Mouse (Mus musculus): ENCODE results near the gene Chst3. TPM values are rescaled to one million over a fixed set of nuclear protein-coding genes. Genes with fewer than 3 reads are reported as not detected.

Gene Chst3
- polyA plus RNA-seq, 1 experiment: 21.7 TPM

DNA sequence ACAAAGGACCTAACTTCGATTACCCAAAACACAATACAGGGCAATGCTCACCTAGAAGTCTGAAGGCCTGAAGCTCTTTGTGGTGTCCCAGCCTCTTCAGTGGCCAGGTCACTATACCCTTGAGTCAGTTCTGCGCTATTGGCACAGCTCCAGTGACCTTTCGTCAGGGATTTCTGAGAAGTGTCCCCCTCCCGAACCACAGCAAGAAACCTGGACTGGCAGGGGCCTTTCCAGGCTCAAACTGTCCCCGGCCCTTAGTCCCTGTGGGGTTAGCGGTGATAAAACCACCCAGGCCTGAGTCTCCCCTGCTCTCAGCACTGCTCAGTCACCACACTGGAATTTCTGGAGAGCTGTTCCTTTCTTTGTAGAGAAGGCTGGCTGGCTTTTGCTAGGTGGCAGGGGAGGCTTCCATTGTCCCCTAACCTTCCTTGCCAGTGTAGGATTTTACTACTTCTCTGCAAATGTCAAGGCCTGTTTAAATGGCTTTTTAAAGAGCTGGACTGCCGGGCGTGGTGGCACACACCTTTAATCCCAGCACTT lies 11.8 kb downstream of the Chst3 start:
- 65% methylated on average over 8 of the region's 8 CpGs for WGBS
- no peak for DNase-seq

DNA sequence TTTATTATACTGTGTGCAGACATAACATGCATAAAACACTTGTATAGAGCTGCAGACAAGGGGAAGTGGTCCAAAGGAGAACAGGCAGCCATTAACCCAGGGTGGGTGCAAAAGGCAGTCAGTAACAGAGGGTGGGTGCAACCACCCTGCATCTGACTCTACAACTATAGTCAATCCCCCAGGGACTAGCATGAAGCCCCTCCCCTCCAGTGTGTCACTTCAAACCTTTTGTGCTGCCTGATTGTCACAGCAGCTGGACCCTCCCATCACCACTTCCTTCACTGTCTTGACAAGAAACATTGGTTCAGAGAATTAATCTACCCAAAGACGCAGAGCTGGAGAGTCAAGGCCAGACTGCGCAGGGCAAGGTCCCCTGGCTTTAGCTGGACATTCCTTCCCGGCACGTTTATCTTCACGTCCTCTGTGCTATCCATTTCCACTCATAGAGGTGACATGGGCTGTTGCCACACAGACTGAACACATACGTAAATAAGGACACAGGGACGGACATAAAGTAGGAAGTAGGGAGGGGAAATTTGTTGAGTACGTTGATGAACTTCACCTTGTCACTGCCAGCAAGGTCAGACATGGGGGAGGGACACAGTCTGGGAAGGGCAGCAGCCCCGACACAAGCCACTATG lies 13.3 kb downstream of the Chst3 start:
- no peak for DNase-seq
- no peak overlapping the region for H3K4me3 ChIP-seq (replicated peaks; ENCODE audit: extremely low read depth, low read depth, low read length)
- peaks cover 5% of the 10 kb centered on the region; the same call in 1 of the 2 replicates for H3K4me1 ChIP-seq (ENCODE audit: control insufficient read depth, insufficient read depth, low read length)
- TF ChIP-seq CTCF (IDR thresholded peaks at IDR 0.05; ENCODE audit: insufficient read depth, low read length) (no peak), POLR2A (IDR thresholded peaks at IDR 0.05; ENCODE audit: borderline replicate concordance, extremely low read depth, low read depth, low read length) (no peak)
- WGBS: 36% methylated on average over 9 of the region's 9 CpGs

More for the DNA sequence above, 11.8 kb downstream of the Chst3 start:
- Histone ChIP-seq H3K4me1 (ENCODE audit: control insufficient read depth, insufficient read depth, low read length) (peaks cover 5% of the 10 kb centered on the region; the same call in 1 of the 2 replicates), H3K4me3 (replicated peaks; ENCODE audit: extremely low read depth, low read depth, low read length) (no peak overlapping the region)
- TF ChIP-seq POLR2A (IDR thresholded peaks at IDR 0.05; ENCODE audit: borderline replicate concordance, extremely low read depth, low read depth, low read length) (no peak), CTCF (IDR thresholded peaks at IDR 0.05; ENCODE audit: insufficient read depth, low read length) (no peak)

DNA sequence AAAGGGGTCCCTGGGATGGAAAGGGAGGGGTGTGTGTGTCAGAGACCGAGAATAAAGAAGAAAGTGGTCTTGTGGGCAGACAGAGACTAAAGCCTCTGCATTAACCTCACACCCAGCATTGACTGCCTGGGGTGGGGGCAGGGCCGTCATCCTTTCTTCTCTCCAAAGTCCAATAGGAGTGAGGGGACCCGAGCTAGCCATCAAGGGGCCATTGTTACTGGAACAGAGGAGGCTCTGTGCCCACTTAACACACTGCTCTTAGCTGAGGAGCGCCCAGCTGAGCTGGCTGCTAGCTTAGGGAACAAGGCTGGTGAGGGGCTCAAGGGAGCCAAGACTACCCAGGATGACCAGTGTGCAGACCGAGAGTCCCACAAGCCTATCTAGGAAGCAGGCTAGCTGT lies 16.3 kb downstream of the Chst3 start:
- Histone ChIP-seq H3K4me1 (ENCODE audit: control insufficient read depth, insufficient read depth, low read length) (0 out of 2 replicates have a peak, but pooled peaks cover 5% of the 10 kb centered on the region), H3K4me3 (replicated peaks; ENCODE audit: extremely low read depth, low read depth, low read length) (no peak overlapping the region)
- no peak for DNase-seq
- TF ChIP-seq POLR2A (IDR thresholded peaks at IDR 0.05; ENCODE audit: borderline replicate concordance, extremely low read depth, low read depth, low read length): no peak
- no peak for TF ChIP-seq CTCF (IDR thresholded peaks at IDR 0.05; ENCODE audit: insufficient read depth, low read length)
- 51% methylated on average over 5 of the region's 5 CpGs for WGBS

DNA sequence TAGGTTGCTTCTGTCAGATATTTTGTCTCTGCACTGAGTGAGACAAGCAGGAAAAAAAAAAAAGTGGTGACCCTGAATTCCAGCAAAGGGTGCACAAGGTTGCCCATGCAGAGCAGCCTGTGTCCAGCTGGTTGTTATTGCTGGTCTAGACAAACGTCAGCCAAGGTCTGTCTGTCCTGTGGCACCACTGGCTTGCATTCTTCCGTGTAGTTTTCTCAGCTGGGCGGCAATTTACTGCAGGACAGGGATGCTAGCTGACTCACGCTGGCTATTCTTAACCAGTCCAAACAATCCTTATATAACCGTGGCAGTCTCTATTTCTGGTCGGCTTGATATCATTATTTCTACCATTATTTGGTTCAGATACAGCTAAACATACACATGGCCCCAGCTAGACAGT lies 18.1 kb downstream of the Chst3 start:
- 65% methylated on average over 6 of the region's 6 CpGs for WGBS
- TF ChIP-seq CTCF (IDR thresholded peaks at IDR 0.05; ENCODE audit: insufficient read depth, low read length) (no peak), POLR2A (IDR thresholded peaks at IDR 0.05; ENCODE audit: borderline replicate concordance, extremely low read depth, low read depth, low read length) (no peak)
- DNase-seq: no peak
- Histone ChIP-seq H3K4me1 (ENCODE audit: control insufficient read depth, insufficient read depth, low read length) (peaks cover 4% of the 10 kb centered on the region; the same call in 1 of the 2 replicates), H3K4me3 (replicated peaks; ENCODE audit: extremely low read depth, low read depth, low read length) (no peak overlapping the region)

DNA sequence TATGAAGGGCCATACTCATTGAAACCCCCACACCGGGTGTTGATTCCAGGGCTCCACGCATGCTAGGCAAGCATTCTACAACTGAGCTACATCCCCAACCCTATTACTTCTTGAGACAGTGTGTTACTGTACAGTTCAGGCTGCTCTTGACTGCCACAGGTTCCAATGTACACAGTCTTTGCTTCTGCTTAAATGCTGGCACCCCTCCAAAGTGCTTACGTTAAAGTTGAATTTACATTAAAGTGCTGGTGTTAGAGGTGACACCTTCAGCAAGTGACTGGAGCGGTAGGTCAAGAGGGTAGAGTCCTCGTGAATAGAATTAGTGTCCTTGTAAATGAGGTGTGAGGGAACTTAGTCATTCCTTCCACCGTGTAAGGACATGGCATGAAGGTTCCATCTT lies 19.7 kb downstream of the Chst3 start:
- 64% methylated on average over 6 of the region's 6 CpGs for WGBS
- no peak for DNase-seq
- peaks cover 3% of the 10 kb centered on the region; the same call in 1 of the 2 replicates for H3K4me1 ChIP-seq (ENCODE audit: control insufficient read depth, insufficient read depth, low read length)
- no peak for TF ChIP-seq POLR2A (IDR thresholded peaks at IDR 0.05; ENCODE audit: borderline replicate concordance, extremely low read depth, low read depth, low read length)
- TF ChIP-seq CTCF (IDR thresholded peaks at IDR 0.05; ENCODE audit: insufficient read depth, low read length): no peak
- no peak overlapping the region for H3K4me3 ChIP-seq (replicated peaks; ENCODE audit: extremely low read depth, low read depth, low read length)

DNA sequence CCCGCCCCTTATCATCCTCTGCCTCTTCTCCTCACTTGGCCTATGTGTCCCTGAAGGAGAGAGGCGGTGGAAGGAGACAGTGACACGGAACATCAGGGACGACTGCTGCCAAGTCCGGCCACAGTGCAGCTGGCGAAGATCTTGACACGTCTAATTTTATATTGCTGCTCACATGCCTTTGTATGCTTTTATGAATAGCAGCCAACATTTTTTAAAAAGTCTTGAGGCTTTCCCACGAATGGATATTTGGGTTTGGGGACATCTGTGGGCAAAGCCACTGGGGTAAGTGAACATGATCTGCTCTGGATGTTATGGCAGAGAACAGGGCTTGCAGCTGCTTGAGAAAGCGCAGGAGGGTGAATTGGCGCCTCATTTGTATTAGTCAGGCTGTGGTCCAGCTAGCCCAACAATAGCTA lies 21.6 kb downstream of the Chst3 start:
- Histone ChIP-seq H3K4me1 (ENCODE audit: control insufficient read depth, insufficient read depth, low read length) (peaks cover 3% of the 10 kb centered on the region; the same call in 1 of the 2 replicates), H3K4me3 (replicated peaks; ENCODE audit: extremely low read depth, low read depth, low read length) (no peak overlapping the region)
- no peak for DNase-seq
- TF ChIP-seq POLR2A (IDR thresholded peaks at IDR 0.05; ENCODE audit: borderline replicate concordance, extremely low read depth, low read depth, low read length) (no peak), CTCF (IDR thresholded peaks at IDR 0.05; ENCODE audit: insufficient read depth, low read length) (no peak)
- 73% methylated on average over 10 of the region's 10 CpGs for WGBS

DNA sequence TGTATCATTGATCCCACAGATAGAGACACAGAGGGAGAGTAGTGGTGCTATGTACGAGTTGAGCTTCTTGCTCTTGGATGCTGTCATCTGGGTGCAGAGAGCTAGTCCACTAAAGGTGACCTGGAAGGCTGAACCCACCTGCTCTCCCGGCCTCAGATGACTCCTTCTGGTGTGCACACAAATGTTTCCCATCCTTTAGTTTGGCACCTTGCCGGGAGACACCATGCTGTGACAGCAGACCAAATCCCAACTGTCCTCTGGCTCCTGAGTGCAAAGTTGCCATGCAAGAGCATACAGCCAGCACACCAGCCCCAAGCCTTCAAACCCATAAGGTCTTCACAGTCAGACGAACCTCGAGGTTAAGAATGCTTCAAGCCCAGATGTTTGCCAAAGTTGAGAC lies 22.1 kb downstream of the Chst3 start:
- TF ChIP-seq CTCF (IDR thresholded peaks at IDR 0.05; ENCODE audit: insufficient read depth, low read length) (no peak), POLR2A (IDR thresholded peaks at IDR 0.05; ENCODE audit: borderline replicate concordance, extremely low read depth, low read depth, low read length) (no peak)
- Histone ChIP-seq H3K4me1 (ENCODE audit: control insufficient read depth, insufficient read depth, low read length) (peaks cover 3% of the 10 kb centered on the region; the same call in 1 of the 2 replicates), H3K4me3 (replicated peaks; ENCODE audit: extremely low read depth, low read depth, low read length) (no peak overlapping the region)
- WGBS: 50% methylated on average over 5 of the region's 5 CpGs
- no peak for DNase-seq

DNA sequence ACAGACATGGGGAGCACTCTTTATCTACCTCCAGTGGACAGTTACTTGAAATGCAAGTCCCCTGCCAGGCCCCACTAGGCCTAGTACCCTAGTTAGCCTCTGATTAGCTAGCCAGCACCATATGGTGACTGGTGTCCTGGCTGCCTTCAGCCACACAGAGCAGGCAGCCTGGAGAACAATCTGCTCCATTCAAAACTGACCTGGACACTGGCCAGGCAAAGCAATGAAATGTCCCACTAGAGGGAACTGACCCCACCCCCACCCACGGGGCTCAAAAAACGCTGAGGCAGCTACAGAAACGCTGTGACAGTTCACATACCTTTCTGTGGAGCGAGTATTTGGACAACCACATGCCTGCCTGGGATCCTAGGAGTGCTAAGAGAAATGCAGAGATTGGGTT lies 24.0 kb downstream of the Chst3 start:
- Histone ChIP-seq H3K4me1 (ENCODE audit: control insufficient read depth, insufficient read depth, low read length) (peaks cover 3% of the 10 kb centered on the region; the same call in 1 of the 2 replicates), H3K4me3 (replicated peaks; ENCODE audit: extremely low read depth, low read depth, low read length) (no peak overlapping the region)
- TF ChIP-seq POLR2A (IDR thresholded peaks at IDR 0.05; ENCODE audit: borderline replicate concordance, extremely low read depth, low read depth, low read length) (no peak), CTCF (IDR thresholded peaks at IDR 0.05; ENCODE audit: insufficient read depth, low read length) (no peak)
- DNase-seq: no peak
- WGBS: 32% methylated on average over 4 of the region's 4 CpGs

DNA sequence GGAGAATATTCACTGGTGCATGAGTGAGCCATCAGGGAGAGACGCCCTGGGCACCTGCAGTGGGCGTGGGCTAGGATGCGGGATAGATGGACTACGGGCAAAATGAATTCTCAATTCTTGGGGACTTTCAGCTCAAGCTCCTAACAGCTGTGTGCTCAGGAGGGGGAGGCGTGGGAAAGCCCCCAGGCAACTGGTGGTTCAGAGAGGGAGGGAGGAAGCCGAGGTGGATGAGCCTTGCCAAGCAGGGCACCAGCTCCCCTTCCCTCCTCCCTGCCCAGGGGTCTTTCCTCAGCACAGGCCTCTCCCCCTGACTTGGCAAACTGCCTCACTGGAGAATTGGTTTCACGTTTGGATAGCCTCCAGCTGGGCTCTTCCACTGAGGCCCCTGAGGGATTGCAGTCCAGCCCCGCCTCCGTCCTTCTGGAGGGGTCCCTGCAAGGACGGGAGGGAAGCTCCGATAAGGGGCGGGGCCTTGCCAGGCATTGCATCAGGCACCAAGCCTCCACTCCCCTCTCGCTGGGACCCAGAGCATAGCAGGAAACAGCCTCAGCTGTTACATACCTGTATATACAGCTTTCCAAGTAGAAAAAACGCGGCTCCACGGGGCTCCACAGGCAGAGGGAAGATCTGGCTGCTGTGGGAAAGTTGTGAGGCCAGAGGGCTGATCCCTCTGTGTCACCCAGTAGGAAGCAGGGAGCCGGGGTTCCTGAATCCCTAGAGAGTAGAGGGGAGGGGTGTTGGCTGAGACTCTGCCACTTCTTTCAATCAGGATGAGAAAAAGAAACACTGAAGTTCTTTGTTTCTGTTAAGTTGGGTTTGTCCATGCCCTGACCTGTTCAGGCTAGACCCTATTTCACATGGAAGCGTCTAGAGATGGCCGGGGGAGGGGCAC lies 25.3 kb downstream of the Chst3 start:
- DNase-seq: no peak
- peaks cover 3% of the 10 kb centered on the region; the same call in 1 of the 2 replicates for H3K4me1 ChIP-seq (ENCODE audit: control insufficient read depth, insufficient read depth, low read length)
- H3K4me3 ChIP-seq (replicated peaks; ENCODE audit: extremely low read depth, low read depth, low read length): no peak overlapping the region
- WGBS: 17% methylated on average over 19 of the region's 19 CpGs
- TF ChIP-seq POLR2A (IDR thresholded peaks at IDR 0.05; ENCODE audit: borderline replicate concordance, extremely low read depth, low read depth, low read length): no peak
